10 mouse cellular contexts compared by ENCODE assay signal in the genomic region with DNA sequence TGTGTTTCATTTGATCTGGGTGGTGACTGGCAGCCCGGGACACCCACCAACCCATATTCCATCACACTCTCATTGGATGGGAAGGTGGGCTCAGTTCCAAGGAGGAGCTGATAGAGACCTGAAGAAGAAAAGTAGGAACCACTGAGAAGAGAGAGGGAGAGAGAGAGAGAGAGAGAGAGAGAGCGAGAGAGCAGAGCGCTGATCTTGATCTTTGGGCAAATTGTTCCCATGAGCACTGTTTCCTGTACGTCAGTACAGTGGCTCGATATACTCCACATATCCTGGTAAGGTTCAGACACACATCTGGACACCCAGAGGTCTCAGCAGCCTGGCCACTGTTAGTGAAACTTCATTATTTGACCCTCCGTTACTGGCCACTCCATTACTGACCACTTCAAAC. TPM values are rescaled to one million over a fixed set of nuclear protein-coding genes. Genes with fewer than 3 reads are reported as not detected.
A peak's percentile ranks its signal among the peaks of the same experiment; 100 is the strongest.
DNase-seq lines count a peak whose midpoint lies in the region; ATAC-seq lines count a peak whose summit lies in the region.
"Had no signal": no experiment of that assay in that cellular context is flagged by ENCODE, and none has a peak within 500 bp of the region (broad histone marks: within the 10 kb centered on the region; RNA-seq: fewer than 3 reads in every experiment).

Gene Lgals7, plus strand, starts transcription at position 314 of the 400 bp plus-strand sequence.

- no peaks in the 10 kb centered on the region for H3K36me3 ChIP-seq in heart, embryonic 15.5 days
- no peaks in the 10 kb centered on the region for H3K36me3 ChIP-seq in midbrain, embryonic 13.5 days
- no peaks in the 10 kb centered on the region for H3K36me3 ChIP-seq in midbrain, embryonic 10.5 days
- H3K36me3 ChIP-seq in hindbrain, embryonic 14.5 days (replicated peaks; ENCODE audit: control insufficient read depth, insufficient read depth) = no peaks in the 10 kb centered on the region
- no peaks in the 10 kb centered on the region for H3K36me3 ChIP-seq in stomach, embryonic 16.5 days (ENCODE audit: control insufficient read depth, insufficient read depth, low read length)
- H3K36me3 ChIP-seq: liver, embryonic 15.5 days had no signal

- H3K9me3 ChIP-seq in heart, embryonic 15.5 days (replicated peaks) = no peaks in the 10 kb centered on the region
- no peaks in the 10 kb centered on the region for H3K9me3 ChIP-seq in midbrain, embryonic 13.5 days
- peaks cover 10% of the 10 kb centered on the region; the same call in 1 of the 2 replicates for H3K9me3 ChIP-seq in midbrain, embryonic 10.5 days (replicated peaks)
- H3K9me3 ChIP-seq in hindbrain, embryonic 14.5 days (ENCODE audit: control insufficient read depth, low read length) = no peaks in the 10 kb centered on the region
- peaks cover 3% of the 10 kb centered on the region; the same call in 1 of the 2 replicates for H3K9me3 ChIP-seq in stomach, embryonic 16.5 days (replicated peaks; ENCODE audit: control insufficient read depth, low read length)
- H3K9me3 ChIP-seq: liver, embryonic 15.5 days had no signal

- H3K4me2 ChIP-seq in heart, embryonic 15.5 days = peak within 1 kb of the TSS; percentile 36
- peak within 1 kb of the TSS; percentile 20; the same call in 1 of the 2 replicates for H3K4me2 ChIP-seq in midbrain, embryonic 13.5 days (replicated peaks)
- H3K4me2 ChIP-seq in hindbrain, embryonic 14.5 days (replicated peaks) = no peak within 1 kb of the TSS
- H3K4me2 ChIP-seq in stomach, embryonic 16.5 days (ENCODE audit: low read depth, low read length) = peak within 1 kb of the TSS; percentile 13; the same call in 1 of the 2 replicates
- H3K4me2 ChIP-seq: liver, embryonic 15.5 days had no signal

- peak within 1 kb of the TSS; percentile 26; the same call in 1 of the 2 replicates for H3K27ac ChIP-seq in heart, embryonic 15.5 days
- H3K27ac ChIP-seq in midbrain, embryonic 13.5 days = 0 out of 2 replicates have a peak within 1 kb of the TSS, but pooled peaks have one; percentile 30
- no peak within 1 kb of the TSS for H3K27ac ChIP-seq in midbrain, embryonic 10.5 days (replicated peaks)
- H3K27ac ChIP-seq in hindbrain, embryonic 14.5 days = no peak within 1 kb of the TSS
- peak within 1 kb of the TSS; percentile 31; the same call in 1 of the 2 replicates for H3K27ac ChIP-seq in stomach, embryonic 16.5 days (ENCODE audit: low read length)
- H3K27ac ChIP-seq: gastrocnemius, adult 2 months; liver, embryonic 15.5 days had no signal

- peaks cover 30% of the 10 kb centered on the region for H3K4me1 ChIP-seq in heart, embryonic 15.5 days (replicated peaks)
- H3K4me1 ChIP-seq in midbrain, embryonic 13.5 days (replicated peaks) = peaks cover 19% of the 10 kb centered on the region
- H3K4me1 ChIP-seq in midbrain, embryonic 10.5 days = peaks cover 21% of the 10 kb centered on the region
- H3K4me1 ChIP-seq in hindbrain, embryonic 14.5 days (replicated peaks; ENCODE audit: control insufficient read depth, insufficient read depth, low read length) = no peaks in the 10 kb centered on the region; the same call in 1 of the 2 replicates
- H3K4me1 ChIP-seq in stomach, embryonic 16.5 days (ENCODE audit: control insufficient read depth, insufficient read depth, low read length) = peaks cover 30% of the 10 kb centered on the region

- no peak for DNase-seq in heart, adult 9 months (ENCODE audit: low spot score in 2 of 2)
- DNase-seq in midbrain, embryonic 10.5 days (ENCODE audit: low spot score) = no peak
- DNase-seq in hindbrain, embryonic 14.5 days (ENCODE audit: low spot score) = no peak
- DNase-seq in layer of hippocampus, postnatal 36 days = no peak
- DNase-seq: gastrocnemius, adult 2 months had no signal

- H3K27me3 ChIP-seq in heart, embryonic 15.5 days = no peaks in the 10 kb centered on the region
- H3K27me3 ChIP-seq in midbrain, embryonic 13.5 days = no peaks in the 10 kb centered on the region
- H3K27me3 ChIP-seq in midbrain, embryonic 10.5 days (ENCODE audit: low read depth, poor library complexity, severe bottlenecking) = peaks cover 6% of the 10 kb centered on the region; the same call in 1 of the 2 replicates
- no peaks in the 10 kb centered on the region for H3K27me3 ChIP-seq in hindbrain, embryonic 14.5 days (ENCODE audit: control insufficient read depth, insufficient read depth, low read length)
- H3K27me3 ChIP-seq in stomach, embryonic 16.5 days (ENCODE audit: control insufficient read depth, insufficient read depth, low read length) = no peaks in the 10 kb centered on the region
- H3K27me3 ChIP-seq: liver, embryonic 15.5 days had no signal

- ATAC-seq in heart, embryonic 15.5 days (replicated peaks; ENCODE audit: insufficient number of reproducible peaks, insufficient read depth, low FRiP score, low read depth) = no peak
- ATAC-seq in midbrain, embryonic 13.5 days = no peak
- ATAC-seq in hindbrain, embryonic 14.5 days (ENCODE audit: low FRiP score) = 0 out of 2 replicates have a peak, but pooled peaks have one; percentile 11
- no peak for ATAC-seq in stomach, embryonic 16.5 days (ENCODE audit: insufficient read depth, low FRiP score)
- ATAC-seq: intestine, postnatal 0 days had no signal

- 74% methylated on average over 6 of the region's 6 CpGs for WGBS in heart, embryonic 15.5 days
- 91% methylated on average over 6 of the region's 6 CpGs for WGBS in midbrain, embryonic 13.5 days
- 92% methylated on average over 6 of the region's 6 CpGs for WGBS in midbrain, embryonic 10.5 days
- WGBS in hindbrain, embryonic 14.5 days = 78% methylated on average over 6 of the region's 6 CpGs
- WGBS in stomach, embryonic 16.5 days = 84% methylated on average over 6 of the region's 6 CpGs

- H3K4me3 ChIP-seq in heart, embryonic 15.5 days = no peak within 1 kb of the TSS
- no peak within 1 kb of the TSS for H3K4me3 ChIP-seq in midbrain, embryonic 13.5 days (replicated peaks)
- no peak within 1 kb of the TSS for H3K4me3 ChIP-seq in midbrain, embryonic 10.5 days
- H3K4me3 ChIP-seq in hindbrain, embryonic 14.5 days (replicated peaks; ENCODE audit: low read length) = no peak within 1 kb of the TSS
- no peak within 1 kb of the TSS for H3K4me3 ChIP-seq in stomach, embryonic 16.5 days (replicated peaks; ENCODE audit: low read length)
- H3K4me3 ChIP-seq: gastrocnemius, adult 2 months; liver, embryonic 15.5 days had no signal

- H3K9ac ChIP-seq in heart, embryonic 15.5 days = no peak within 1 kb of the TSS
- H3K9ac ChIP-seq in midbrain, embryonic 13.5 days (replicated peaks) = no peak within 1 kb of the TSS
- no peak within 1 kb of the TSS for H3K9ac ChIP-seq in hindbrain, embryonic 14.5 days
- peak within 1 kb of the TSS; percentile 28; the same call in 1 of the 2 replicates for H3K9ac ChIP-seq in stomach, embryonic 16.5 days (ENCODE audit: low read length)
- H3K9ac ChIP-seq: liver, embryonic 15.5 days had no signal

RNA-seq across cellular contexts. Expression of gene Lgals7, which starts in this region (rescaled TPM):
- polyA plus RNA-seq in heart, embryonic 15.5 days (2015; fragmentation: Nextera tagmentation; extraction: Ambion mirVana) = 1.7 and 2.7 TPM in 2 replicates
- 8.5 and 9.8 TPM in 2 replicates for polyA plus RNA-seq in midbrain, embryonic 13.5 days (2015; fragmentation: Nextera tagmentation; extraction: Ambion mirVana)
- 0.62 and 0.85 TPM in 2 replicates for polyA plus RNA-seq in midbrain, embryonic 10.5 days (2016; fragmentation: Nextera tagmentation; extraction: Ambion mirVana)
- polyA plus RNA-seq in hindbrain, embryonic 14.5 days (2014; fragmentation: Nextera tagmentation; extraction: Ambion mirVana) = 2.9 and 3.0 TPM in 2 replicates
- polyA plus RNA-seq in stomach, embryonic 16.5 days (2015; fragmentation: Nextera tagmentation; extraction: Ambion mirVana) = 5.8 and 9.9 TPM in 2 replicates
- total RNA-seq in layer of hippocampus, postnatal 36 days (2021) = not detected
- total RNA-seq: gastrocnemius, adult 2 months had no signal

Comparison
In these comparisons a context has a peak if more than half of its experiments do, and no peak if none do; other contexts are left out.
1. H3K27ac ChIP-seq: peak in heart, embryonic 15.5 days (single experiment), midbrain, embryonic 13.5 days (single experiment) and stomach, embryonic 16.5 days (single experiment); none in midbrain, embryonic 10.5 days (single experiment) and hindbrain, embryonic 14.5 days (single experiment).